Mouse (Mus musculus) limb, embryonic 15.5 days (tissue): ENCODE data around the gene S100pbp. TPM values are rescaled to one million over a fixed set of nuclear protein-coding genes. Genes with fewer than 3 reads are reported as not detected.

Experiments
- ATAC-seq: fragments of 200-750 bp; cut with Nextera tagmentation; 2 replicates; pipeline ENCODE4 v1.8.0; 2017; ENCODE audit warnings: low read depth, moderate TSS enrichment; ENCODE audit not compliant: insufficient number of reproducible peaks, low FRiP score, low TSS enrichment
- H3K27ac ChIP-seq: fragments of 300-500 bp; sonication (generic); 2 replicates; pipeline ENCODE4 v1.5.1; 2015; ENCODE audit warnings: moderate library complexity, mild to moderate bottlenecking, inconsistent platforms
- H3K27me3 ChIP-seq: fragments of 300-500 bp; sonication (generic); 2 replicates; pipeline ENCODE4 v1.6.1; 2015; ENCODE audit warnings: inconsistent platforms
- H3K36me3 ChIP-seq: fragments of 300-500 bp; sonication (generic); 2 replicates; pipeline ENCODE4 v1.6.1; 2015; ENCODE audit warnings: inconsistent platforms
- H3K4me1 ChIP-seq: fragments of 300-500 bp; sonication (generic); 2 replicates; pipeline ENCODE4 v1.6.1; 2015; ENCODE audit warnings: inconsistent platforms
- H3K4me2 ChIP-seq: fragments of 300-500 bp; sonication (generic); 2 replicates; pipeline ENCODE4 v1.6.1; 2015; ENCODE audit warnings: mild to moderate bottlenecking, inconsistent platforms
- H3K4me3 ChIP-seq: fragments of 300-500 bp; sonication (generic); 2 replicates; pipeline ENCODE4 v1.5.1; 2015; ENCODE audit warnings: mild to moderate bottlenecking, inconsistent platforms
- H3K9ac ChIP-seq: fragments of 300-500 bp; sonication (generic); 2 replicates; pipeline ENCODE4 v1.6.1; 2015; ENCODE audit warnings: inconsistent platforms
- H3K9me3 ChIP-seq: fragments of 300-500 bp; sonication (generic); 2 replicates; pipeline ENCODE4 v1.6.1; 2016; ENCODE audit warnings: inconsistent platforms
- WGBS: fragments of 180-500 bp; shearing (Covaris S2); methylation state at CpG from one replicate; pipeline ENCODE4 v1.1.7; 2015; 5-methylcytosine and 5-hydroxymethylcytosine counted together
- polyA plus RNA-seq: library from polyadenylated mRNA; unstranded; fragments of >200 nt; fragmentation: Nextera tagmentation; extraction: Ambion mirVana; gene quantifications from 2 replicates; pipeline ENCODE4 v1.2.1, GENCODE M21; 2015

The S100pbp gene
- polyA plus RNA-seq, 1 experiment from 2014 or later, result 18.8 TPM

- Histone ChIP-seq H3K36me3 (peaks cover 21% of the 10 kb centered on the region), H3K9me3 (no peaks in the 10 kb centered on the region), H3K4me3 (no peak overlapping the region), H3K27me3 (no peaks in the 10 kb centered on the region), H3K27ac (peak overlapping the region; percentile 83), H3K4me1 (peaks cover 32% of the 10 kb centered on the region), H3K4me2 (0 out of 2 replicates have a peak overlapping the region, but pooled peaks have one; percentile 8), H3K9ac (no peak overlapping the region)
- WGBS, result 27% methylated on average over 16 of the region's 16 CpGs
- peak; percentile 66; the same call in 1 of the 2 replicates for ATAC-seq
These were observed 44.8 kb downstream of the S100pbp start for GRCm38 (mm10) chr4:129144401-129145367.

- H3K9me3 ChIP-seq, result no peaks in the 10 kb centered on the region
- H3K27ac ChIP-seq, result peak overlapping the region; percentile 83
- H3K4me1 ChIP-seq, result peaks cover 32% of the 10 kb centered on the region
- 78% methylated on average over 5 of the region's 5 CpGs for WGBS
- no peaks in the 10 kb centered on the region for H3K27me3 ChIP-seq
- no peak overlapping the region for H3K4me3 ChIP-seq
- H3K36me3 ChIP-seq, result peaks cover 10% of the 10 kb centered on the region; the same call in 1 of the 2 replicates
- no peak overlapping the region for H3K4me2 ChIP-seq
- no peak overlapping the region for H3K9ac ChIP-seq
- ATAC-seq, result no peak
These were observed 46.0 kb downstream of the S100pbp start for GRCm38 (mm10) chr4:129143509-129143908.

GRCm38 (mm10) chr4:129142439-129143045, 47.0 kb downstream of the S100pbp start:
- 76% methylated on average over 11 of the region's 11 CpGs for WGBS
- Histone ChIP-seq H3K4me2 (no peak overlapping the region), H3K9me3 (no peaks in the 10 kb centered on the region), H3K27ac (no peak overlapping the region), H3K4me1 (peaks cover 34% of the 10 kb centered on the region), H3K27me3 (peaks cover 6% of the 10 kb centered on the region; the same call in 1 of the 2 replicates), H3K4me3 (no peak overlapping the region), H3K36me3 (peaks cover 6% of the 10 kb centered on the region; the same call in 1 of the 2 replicates), H3K9ac (no peak overlapping the region)
- ATAC-seq, result no peak

GRCm38 (mm10) chr4:129141560-129142438, 47.7 kb downstream of the S100pbp start:
- no peak overlapping the region for H3K4me3 ChIP-seq
- H3K9ac ChIP-seq, result no peak overlapping the region
- no peaks in the 10 kb centered on the region for H3K9me3 ChIP-seq
- peaks cover 5% of the 10 kb centered on the region; the same call in 1 of the 2 replicates for H3K36me3 ChIP-seq
- 67% methylated on average over 17 of the region's 17 CpGs for WGBS
- no peak for ATAC-seq
- peak overlapping the region; percentile 35 for H3K27ac ChIP-seq
- H3K4me1 ChIP-seq, result peaks cover 41% of the 10 kb centered on the region
- no peak overlapping the region for H3K4me2 ChIP-seq
- peaks cover 12% of the 10 kb centered on the region; the same call in 1 of the 2 replicates for H3K27me3 ChIP-seq

- Histone ChIP-seq H3K36me3 (peaks cover 4% of the 10 kb centered on the region; the same call in 1 of the 2 replicates), H3K9ac (no peak overlapping the region), H3K4me1 (peaks cover 48% of the 10 kb centered on the region), H3K4me3 (no peak overlapping the region), H3K27me3 (peaks cover 12% of the 10 kb centered on the region; the same call in 1 of the 2 replicates), H3K27ac (no peak overlapping the region), H3K9me3 (no peaks in the 10 kb centered on the region), H3K4me2 (no peak overlapping the region)
- WGBS, result 79% methylated on average over 4 of the region's 4 CpGs
- no peak for ATAC-seq
These were observed 48.7 kb downstream of the S100pbp start for GRCm38 (mm10) chr4:129140808-129141207.

GRCm38 (mm10) chr4:129139642-129140041, 49.9 kb downstream of the S100pbp start:
- Histone ChIP-seq H3K9ac (no peak overlapping the region), H3K27ac (no peak overlapping the region), H3K4me1 (peaks cover 44% of the 10 kb centered on the region), H3K4me2 (no peak overlapping the region), H3K27me3 (peaks cover 17% of the 10 kb centered on the region; the same call in 1 of the 2 replicates), H3K9me3 (no peaks in the 10 kb centered on the region), H3K36me3 (peaks cover 4% of the 10 kb centered on the region; the same call in 1 of the 2 replicates), H3K4me3 (no peak overlapping the region)
- 78% methylated on average over 5 of the region's 5 CpGs for WGBS
- no peak for ATAC-seq

GRCm38 (mm10) chr4:129137392-129138321, 51.9 kb downstream of the S100pbp start:
- Histone ChIP-seq H3K4me1 (peaks cover 33% of the 10 kb centered on the region), H3K36me3 (no peaks in the 10 kb centered on the region), H3K9me3 (no peaks in the 10 kb centered on the region), H3K4me2 (peak overlapping the region; percentile 91), H3K9ac (peak overlapping the region; percentile 59), H3K27me3 (peaks cover 17% of the 10 kb centered on the region; the same call in 1 of the 2 replicates), H3K4me3 (peak overlapping the region; percentile 58), H3K27ac (peak overlapping the region; percentile 57)
- ATAC-seq, result no peak
- WGBS, result 50% methylated on average over 14 of the region's 14 CpGs

- 1% methylated on average over 56 of the region's 80 CpGs for WGBS
- peaks cover 17% of the 10 kb centered on the region; the same call in 1 of the 2 replicates for H3K27me3 ChIP-seq
- peaks cover 25% of the 10 kb centered on the region for H3K4me1 ChIP-seq
- no peak for ATAC-seq
- H3K9me3 ChIP-seq, result no peaks in the 10 kb centered on the region
- peak within 1 kb of the TSS; percentile 58 for H3K4me3 ChIP-seq
- H3K9ac ChIP-seq, result peak within 1 kb of the TSS; percentile 59
- H3K4me2 ChIP-seq, result peak within 1 kb of the TSS; percentile 91
- peak within 1 kb of the TSS; percentile 57 for H3K27ac ChIP-seq
- no peaks in the 10 kb centered on the region for H3K36me3 ChIP-seq
These were observed 52.7 kb downstream of the S100pbp start, which contains the start of gene Fndc5 for GRCm38 (mm10) chr4:129136579-129137391. Fndc5 (plus strand) TSS chr4:129136999.

- peak overlapping the region; percentile 91 for H3K4me2 ChIP-seq
- WGBS, result 40% methylated on average over 9 of the region's 9 CpGs
- peak overlapping the region; percentile 58 for H3K4me3 ChIP-seq
- peak overlapping the region; percentile 59; the same call in 1 of the 2 replicates for H3K9ac ChIP-seq
- H3K36me3 ChIP-seq, result no peaks in the 10 kb centered on the region
- no peak; the same call in 1 of the 2 replicates for ATAC-seq
- peaks cover 17% of the 10 kb centered on the region; the same call in 1 of the 2 replicates for H3K27me3 ChIP-seq
- H3K27ac ChIP-seq, result no peak overlapping the region
- no peaks in the 10 kb centered on the region for H3K9me3 ChIP-seq
- H3K4me1 ChIP-seq, result peaks cover 26% of the 10 kb centered on the region
These were observed 53.3 kb downstream of the S100pbp start for GRCm38 (mm10) chr4:129136189-129136578.
